Mouse (Mus musculus): Measurements from ENCODE around the gene Pm20d1. TPM values are rescaled to one million over a fixed set of nuclear protein-coding genes. Genes with fewer than 3 reads are reported as not detected.

Pm20d1 gene
- polyA plus RNA-seq, 1 experiment: 1.3 TPM

GRCm38 (mm10) chr1:131754212-131754829 is 42.9 kb upstream of the Pm20d1 start:
- H3K36me3 ChIP-seq (ENCODE audit: control insufficient read depth, insufficient read depth, low read length): no peaks in the 10 kb centered on the region
- H3K27ac ChIP-seq (ENCODE audit: control insufficient read depth, insufficient read depth, low read length): no peak overlapping the region
- peaks cover 6% of the 10 kb centered on the region; the same call in 1 of the 2 replicates for H3K4me1 ChIP-seq (replicated peaks; ENCODE audit: control insufficient read depth, insufficient read depth, low read length)
- WGBS: 19% methylated on average over 3 of the region's 3 CpGs
- TF ChIP-seq CTCF (IDR thresholded peaks at IDR 0.05; ENCODE audit: borderline replicate concordance, control insufficient read depth, extremely low read depth, insufficient read depth, low read length, poor library complexity) (no peak), POLR2A (IDR thresholded peaks at IDR 0.05; ENCODE audit: control insufficient read depth, extremely low read depth, insufficient read depth, low read length, poor library complexity) (no peak)
- no peak overlapping the region for H3K4me3 ChIP-seq (ENCODE audit: control insufficient read depth, insufficient read depth, low read length)
- no peak for DNase-seq
- H3K27me3 ChIP-seq (ENCODE audit: control insufficient read depth, insufficient read depth, low read length): no peaks in the 10 kb centered on the region

DNA sequence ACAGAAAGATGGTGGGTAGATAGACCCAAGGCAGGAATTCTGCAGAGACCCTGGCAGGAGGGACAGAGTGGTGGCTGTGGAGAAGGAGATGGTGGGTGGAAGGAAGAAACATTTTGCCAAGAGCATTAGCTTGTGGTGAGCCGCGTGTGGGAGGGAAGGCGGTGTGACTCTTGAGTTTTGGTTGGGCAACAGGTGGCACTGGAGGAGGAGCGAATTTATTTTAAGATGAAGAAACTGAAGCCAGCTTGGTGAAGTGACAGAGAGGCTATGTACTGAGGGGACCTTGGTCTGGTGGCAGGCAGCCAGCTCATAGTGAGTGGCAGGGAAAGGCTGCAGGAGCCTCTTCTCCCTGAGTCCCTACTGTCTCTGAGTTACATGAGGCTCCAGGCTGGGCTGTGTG is 42.3 kb upstream of the Pm20d1 start:
- Histone ChIP-seq H3K27me3 (ENCODE audit: control insufficient read depth, insufficient read depth, low read length) (no peaks in the 10 kb centered on the region), H3K27ac (ENCODE audit: control insufficient read depth, insufficient read depth, low read length) (no peak overlapping the region), H3K4me3 (ENCODE audit: control insufficient read depth, insufficient read depth, low read length) (no peak overlapping the region), H3K36me3 (ENCODE audit: control insufficient read depth, insufficient read depth, low read length) (no peaks in the 10 kb centered on the region), H3K4me1 (replicated peaks; ENCODE audit: control insufficient read depth, insufficient read depth, low read length) (peaks cover 6% of the 10 kb centered on the region; the same call in 1 of the 2 replicates)
- no peak for TF ChIP-seq CTCF (IDR thresholded peaks at IDR 0.05; ENCODE audit: borderline replicate concordance, control insufficient read depth, extremely low read depth, insufficient read depth, low read length, poor library complexity)
- TF ChIP-seq POLR2A (IDR thresholded peaks at IDR 0.05; ENCODE audit: control insufficient read depth, extremely low read depth, insufficient read depth, low read length, poor library complexity): no peak
- no peak for DNase-seq
- 10% methylated on average over 4 of the region's 4 CpGs for WGBS

GRCm38 (mm10) chr1:131757211-131757610 is 40.0 kb upstream of the Pm20d1 start:
- no peak for DNase-seq
- Histone ChIP-seq H3K4me1 (replicated peaks; ENCODE audit: control insufficient read depth, insufficient read depth, low read length) (peaks cover 6% of the 10 kb centered on the region; the same call in 1 of the 2 replicates), H3K4me3 (ENCODE audit: control insufficient read depth, insufficient read depth, low read length) (no peak overlapping the region), H3K27ac (ENCODE audit: control insufficient read depth, insufficient read depth, low read length) (no peak overlapping the region), H3K36me3 (ENCODE audit: control insufficient read depth, insufficient read depth, low read length) (no peaks in the 10 kb centered on the region), H3K27me3 (ENCODE audit: control insufficient read depth, insufficient read depth, low read length) (no peaks in the 10 kb centered on the region)
- no peak for TF ChIP-seq CTCF (IDR thresholded peaks at IDR 0.05; ENCODE audit: borderline replicate concordance, control insufficient read depth, extremely low read depth, insufficient read depth, low read length, poor library complexity)
- WGBS: 97% methylated on average over 6 of the region's 6 CpGs

DNA sequence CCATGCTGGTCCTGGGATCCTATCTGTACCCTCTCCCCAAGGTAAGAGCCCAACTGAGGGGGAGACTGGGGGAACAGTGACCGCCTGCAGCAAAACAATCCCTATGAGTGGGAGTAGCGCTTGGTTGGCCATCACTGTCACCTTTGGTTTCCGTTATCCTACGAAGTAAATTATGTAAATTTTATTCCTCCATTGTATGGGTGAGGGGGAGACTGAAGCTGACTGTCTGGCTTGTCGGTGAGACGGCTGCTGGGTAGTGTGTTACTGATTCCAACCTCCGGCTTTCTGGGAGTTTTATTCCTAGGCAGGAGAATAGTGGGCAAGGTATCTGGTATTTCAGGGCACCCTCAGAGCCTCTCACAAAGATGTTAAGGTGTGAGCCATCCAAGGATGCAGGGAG is 38.4 kb upstream of the Pm20d1 start:
- peaks cover 6% of the 10 kb centered on the region; the same call in 1 of the 2 replicates for H3K4me1 ChIP-seq (replicated peaks; ENCODE audit: control insufficient read depth, insufficient read depth, low read length)
- DNase-seq: no peak
- no peaks in the 10 kb centered on the region for H3K36me3 ChIP-seq (ENCODE audit: control insufficient read depth, insufficient read depth, low read length)
- 97% methylated on average over 7 of the region's 7 CpGs for WGBS
- TF ChIP-seq CTCF (IDR thresholded peaks at IDR 0.05; ENCODE audit: borderline replicate concordance, control insufficient read depth, extremely low read depth, insufficient read depth, low read length, poor library complexity) (no peak), POLR2A (IDR thresholded peaks at IDR 0.05; ENCODE audit: control insufficient read depth, extremely low read depth, insufficient read depth, low read length, poor library complexity) (no peak)
- H3K27me3 ChIP-seq (ENCODE audit: control insufficient read depth, insufficient read depth, low read length): no peaks in the 10 kb centered on the region
- H3K4me3 ChIP-seq (ENCODE audit: control insufficient read depth, insufficient read depth, low read length): no peak overlapping the region
- no peak overlapping the region for H3K27ac ChIP-seq (ENCODE audit: control insufficient read depth, insufficient read depth, low read length)

DNA sequence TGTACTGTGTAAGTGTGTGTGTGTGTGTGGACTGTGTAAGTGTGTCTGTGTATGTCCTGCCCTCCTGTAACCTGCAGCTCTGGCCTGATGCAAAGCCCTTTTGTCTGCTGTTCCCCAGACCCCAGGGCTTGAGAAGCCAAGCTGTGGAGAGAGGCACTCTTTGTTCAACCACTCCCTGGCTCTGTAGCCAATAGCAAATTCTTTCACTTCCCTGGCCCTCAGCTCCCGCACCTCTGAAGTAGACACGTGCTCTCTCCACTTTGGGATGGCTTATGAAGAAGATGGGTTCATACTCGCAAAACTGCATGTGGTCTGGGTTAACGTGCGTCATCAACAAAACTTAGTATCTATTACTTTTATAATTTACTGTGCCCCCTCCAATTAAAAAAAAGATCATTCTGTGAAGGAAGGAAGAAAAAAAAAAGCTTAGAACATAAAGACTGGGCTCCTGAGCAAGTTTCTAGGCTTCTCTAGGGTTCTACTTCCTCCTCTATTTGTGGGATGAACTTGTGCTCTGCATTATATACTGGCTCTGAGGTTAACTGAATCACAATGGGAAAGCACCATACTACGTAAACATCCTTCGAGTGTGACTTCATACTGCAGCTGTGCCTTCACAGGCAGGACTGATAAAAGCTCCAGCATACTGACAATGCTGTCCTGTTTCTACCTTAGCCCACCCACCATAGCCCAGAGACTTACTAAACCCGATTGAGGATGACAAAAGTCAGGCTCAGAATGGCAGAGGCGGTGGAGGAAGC is 37.3 kb upstream of the Pm20d1 start:
- no peak for DNase-seq
- Histone ChIP-seq H3K4me1 (replicated peaks; ENCODE audit: control insufficient read depth, insufficient read depth, low read length) (peaks cover 4% of the 10 kb centered on the region; the same call in 1 of the 2 replicates), H3K27ac (ENCODE audit: control insufficient read depth, insufficient read depth, low read length) (no peak overlapping the region), H3K4me3 (ENCODE audit: control insufficient read depth, insufficient read depth, low read length) (no peak overlapping the region), H3K36me3 (ENCODE audit: control insufficient read depth, insufficient read depth, low read length) (no peaks in the 10 kb centered on the region), H3K27me3 (ENCODE audit: control insufficient read depth, insufficient read depth, low read length) (no peaks in the 10 kb centered on the region)
- TF ChIP-seq POLR2A (IDR thresholded peaks at IDR 0.05; ENCODE audit: control insufficient read depth, extremely low read depth, insufficient read depth, low read length, poor library complexity): no peak
- TF ChIP-seq CTCF (IDR thresholded peaks at IDR 0.05; ENCODE audit: borderline replicate concordance, control insufficient read depth, extremely low read depth, insufficient read depth, low read length, poor library complexity): no peak
- 66% methylated on average over 9 of the region's 9 CpGs for WGBS

- H3K27me3 ChIP-seq (ENCODE audit: control insufficient read depth, insufficient read depth, low read length): no peaks in the 10 kb centered on the region
- WGBS: 93% methylated on average over 3 of the region's 3 CpGs
- no peaks in the 10 kb centered on the region for H3K36me3 ChIP-seq (ENCODE audit: control insufficient read depth, insufficient read depth, low read length)
- H3K4me3 ChIP-seq (ENCODE audit: control insufficient read depth, insufficient read depth, low read length): no peak overlapping the region
- no peaks in the 10 kb centered on the region for H3K4me1 ChIP-seq (replicated peaks; ENCODE audit: control insufficient read depth, insufficient read depth, low read length)
- DNase-seq: no peak
- TF ChIP-seq CTCF (IDR thresholded peaks at IDR 0.05; ENCODE audit: borderline replicate concordance, control insufficient read depth, extremely low read depth, insufficient read depth, low read length, poor library complexity) (no peak), POLR2A (IDR thresholded peaks at IDR 0.05; ENCODE audit: control insufficient read depth, extremely low read depth, insufficient read depth, low read length, poor library complexity) (no peak)
- no peak overlapping the region for H3K27ac ChIP-seq (ENCODE audit: control insufficient read depth, insufficient read depth, low read length)
Observed at GRCm38 (mm10) chr1:131760428-131760820, 36.8 kb upstream of the Pm20d1 start.

Data from thymus, adult 2 months (tissue).